Mouse (Mus musculus) hindbrain, postnatal 0 days (tissue): ENCODE data around the gene Anp32b. TPM values are rescaled to one million over a fixed set of nuclear protein-coding genes. Genes with fewer than 3 reads are reported as not detected.
A peak's percentile ranks its signal among the peaks of the same experiment; 100 is the strongest.

Experiments
- ATAC-seq: fragments of 200-750 bp; cut with Nextera tagmentation; 2 replicates; pipeline ENCODE4 v1.8.0; 2017; ENCODE audit warnings: mild to moderate bottlenecking, moderate TSS enrichment, moderate library complexity
- DNase-seq: peaks from one replicate; pipeline ENCODE4 v3.0.0-alpha.2; 2015; ENCODE audit warnings: low spot score
- H3K27ac ChIP-seq: fragments of 300-500 bp; sonication (generic); 2 replicates; pipeline ENCODE4 v1.5.1; 2014; ENCODE audit warnings: mild to moderate bottlenecking
- H3K27me3 ChIP-seq: fragments of 300-500 bp; sonication (generic); 2 replicates; pipeline ENCODE4 v1.6.1; 2014; ENCODE audit warnings: low read length, mixed read lengths; ENCODE audit not compliant: insufficient read depth
- H3K36me3 ChIP-seq: fragments of 300-500 bp; sonication (generic); 2 replicates; pipeline ENCODE4 v1.6.1; 2014; ENCODE audit warnings: low read length, mixed read lengths; ENCODE audit not compliant: insufficient read depth
- H3K4me1 ChIP-seq: fragments of 300-500 bp; sonication (generic); 2 replicates; pipeline ENCODE4 v1.6.1; 2014; ENCODE audit warnings: antibody characterized with exemption, low read length, mixed read lengths; ENCODE audit not compliant: insufficient read depth
- H3K4me2 ChIP-seq: fragments of 300-500 bp; sonication (generic); 2 replicates; pipeline ENCODE4 v1.6.1; 2014; ENCODE audit warnings: low read depth, mild to moderate bottlenecking, low read length, moderate library complexity, mixed read lengths
- H3K4me3 ChIP-seq: fragments of 300-500 bp; sonication (generic); 2 replicates; pipeline ENCODE4 v1.5.1; 2014; ENCODE audit warnings: low read length
- H3K9ac ChIP-seq: fragments of 300-500 bp; sonication (generic); replicated peaks from 2 replicates; pipeline ENCODE4 v1.6.1; 2014; ENCODE audit warnings: mild to moderate bottlenecking, low read length, moderate library complexity, mixed read lengths
- H3K9me3 ChIP-seq: fragments of 300-500 bp; sonication (generic); 2 replicates; pipeline ENCODE4 v1.6.1; 2016; ENCODE audit warnings: low read length, mixed read lengths
- CTCF ChIP-seq: IDR thresholded peaks from 2 replicates; pipeline ENCODE4 v1.5.1; 2016; ENCODE audit warnings: antibody characterized with exemption, control low read depth, low read depth
- WGBS: fragments of 180-500 bp; shearing (Covaris S2); extraction: QIAGEN DNeasy Blood & Tissue Kit; methylation state at CpG from one replicate; pipeline ENCODE4 v1.1.7; 2014; 5-methylcytosine and 5-hydroxymethylcytosine counted together
- polyA plus RNA-seq: library from polyadenylated mRNA; unstranded; fragments of >200 nt; fragmentation: Nextera tagmentation; extraction: Ambion mirVana; gene quantifications from 2 replicates; pipeline ENCODE4 v1.2.1, GENCODE M21; 2015
- total RNA-seq: library from RNA; depleted of rRNA; stranded (reverse); fragments of >200 nt; gene quantifications from 2 replicates; pipeline ENCODE4 v1.2.3, GENCODE M21; 2014

The Anp32b gene
- total and polyA plus RNA-seq, 2 experiments from 2014 or later: 2.3 to 68.7 TPM

GRCm38 (mm10) chr4:46413406-46413805, 37.3 kb upstream of the Anp32b start, which contains the start of gene Hemgn:
Hemgn (minus strand) TSS chr4:46413506.
- H3K4me3 ChIP-seq: no peak within 1 kb of the TSS
- no peak for ATAC-seq
- WGBS: 82% methylated on average over 7 of the region's 7 CpGs
- no peak within 1 kb of the TSS for H3K9ac ChIP-seq
- no peaks in the 10 kb centered on the region for H3K27me3 ChIP-seq
- no peaks in the 10 kb centered on the region for H3K9me3 ChIP-seq
- TF ChIP-seq CTCF: no peak
- H3K27ac ChIP-seq: no peak within 1 kb of the TSS
- H3K4me1 ChIP-seq: no peaks in the 10 kb centered on the region
- H3K36me3 ChIP-seq: no peaks in the 10 kb centered on the region
- no peak for DNase-seq
- no peak within 1 kb of the TSS for H3K4me2 ChIP-seq

DNA sequence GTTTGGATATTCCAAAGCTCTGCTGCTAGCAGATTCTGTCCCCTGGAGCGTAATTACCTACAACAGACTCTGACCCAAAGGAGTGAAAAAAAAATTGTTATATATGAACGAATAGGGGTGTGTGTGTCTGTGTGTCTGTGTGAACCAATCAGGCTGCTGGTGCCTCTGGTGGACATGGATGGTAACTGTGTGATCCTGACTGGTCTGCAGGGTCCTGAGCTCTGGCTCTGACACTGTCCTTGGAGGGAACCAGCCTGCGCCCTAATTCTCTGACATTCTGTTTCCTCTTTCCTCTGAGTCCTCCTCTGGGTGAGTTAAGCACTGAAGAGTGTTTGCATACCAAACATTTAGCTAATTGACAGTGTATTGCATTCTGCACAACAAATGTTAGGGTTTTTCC, 33.2 kb upstream of the Anp32b start:
- H3K4me3 ChIP-seq: no peak overlapping the region
- H3K4me2 ChIP-seq: no peak overlapping the region
- no peak overlapping the region for H3K27ac ChIP-seq
- no peaks in the 10 kb centered on the region for H3K9me3 ChIP-seq
- H3K27me3 ChIP-seq: no peaks in the 10 kb centered on the region
- H3K9ac ChIP-seq: no peak overlapping the region
- DNase-seq (peak; percentile 5), ATAC-seq (peak; percentile 73)
- no peaks in the 10 kb centered on the region for H3K36me3 ChIP-seq
- peak; percentile 59 for TF ChIP-seq CTCF
- 67% methylated on average over 3 of the region's 3 CpGs for WGBS
- H3K4me1 ChIP-seq: no peaks in the 10 kb centered on the region

DNA sequence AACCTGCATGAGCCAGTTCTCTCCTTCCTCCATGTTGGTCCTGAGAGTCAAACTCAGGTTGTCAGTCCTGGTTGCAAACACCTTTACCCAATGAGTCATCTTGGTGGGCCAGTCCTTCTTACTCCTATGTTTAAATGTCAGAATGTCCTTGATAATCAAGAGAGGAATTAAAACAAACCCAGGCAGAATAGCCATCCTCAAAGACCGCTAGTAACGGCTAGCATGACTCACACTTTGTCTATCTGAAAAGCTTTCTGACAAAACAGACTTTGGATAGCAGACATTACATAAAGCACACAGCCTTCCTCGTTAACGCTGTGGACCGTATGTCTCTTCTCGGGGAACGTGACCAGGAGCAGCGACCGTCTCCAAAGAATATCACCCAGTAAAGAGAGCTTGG, 31.9 kb upstream of the Anp32b start:
- no peak for TF ChIP-seq CTCF
- no peaks in the 10 kb centered on the region for H3K36me3 ChIP-seq
- no peaks in the 10 kb centered on the region for H3K27me3 ChIP-seq
- DNase-seq (no peak), ATAC-seq (no peak)
- no peak overlapping the region for H3K9ac ChIP-seq
- no peak overlapping the region for H3K4me2 ChIP-seq
- H3K27ac ChIP-seq: no peak overlapping the region
- WGBS: 90% methylated on average over 9 of the region's 9 CpGs
- no peaks in the 10 kb centered on the region for H3K9me3 ChIP-seq
- no peak overlapping the region for H3K4me3 ChIP-seq
- H3K4me1 ChIP-seq: no peaks in the 10 kb centered on the region

- no peak overlapping the region for H3K9ac ChIP-seq
- TF ChIP-seq CTCF: no peak
- no peaks in the 10 kb centered on the region for H3K27me3 ChIP-seq
These were observed 28.1 kb upstream of the Anp32b start for GRCm38 (mm10) chr4:46422625-46423024.

GRCm38 (mm10) chr4:46428903-46429499, 21.7 kb upstream of the Anp32b start:
- Histone ChIP-seq H3K4me1 (no peaks in the 10 kb centered on the region), H3K9ac (no peak overlapping the region), H3K9me3 (no peaks in the 10 kb centered on the region), H3K36me3 (no peaks in the 10 kb centered on the region), H3K27ac (no peak overlapping the region), H3K27me3 (no peaks in the 10 kb centered on the region), H3K4me3 (no peak overlapping the region), H3K4me2 (no peak overlapping the region)
- DNase-seq (peak; percentile 20), ATAC-seq (no peak)
- TF ChIP-seq CTCF: peak; percentile 23; the same call in 1 of the 2 replicates
- WGBS: 20% methylated on average over 10 of the region's 10 CpGs

More at GRCm38 (mm10) chr4:46422625-46423024, 28.1 kb upstream of the Anp32b start:
- Histone ChIP-seq H3K4me1 (no peaks in the 10 kb centered on the region), H3K4me3 (no peak overlapping the region), H3K36me3 (no peaks in the 10 kb centered on the region), H3K4me2 (no peak overlapping the region), H3K9me3 (no peaks in the 10 kb centered on the region), H3K27ac (no peak overlapping the region)
- DNase-seq (no peak), ATAC-seq (no peak)
- 85% methylated on average over 8 of the region's 8 CpGs for WGBS

- no peak for TF ChIP-seq CTCF
- Histone ChIP-seq H3K4me2 (no peak overlapping the region), H3K9me3 (no peaks in the 10 kb centered on the region), H3K27ac (no peak overlapping the region), H3K4me3 (no peak overlapping the region), H3K27me3 (no peaks in the 10 kb centered on the region), H3K9ac (no peak overlapping the region), H3K4me1 (no peaks in the 10 kb centered on the region), H3K36me3 (no peaks in the 10 kb centered on the region)
- 89% methylated on average over 12 of the region's 12 CpGs for WGBS
- DNase-seq (no peak), ATAC-seq (no peak)
These were observed 18.2 kb upstream of the Anp32b start for GRCm38 (mm10) chr4:46432339-46433036.

DNA sequence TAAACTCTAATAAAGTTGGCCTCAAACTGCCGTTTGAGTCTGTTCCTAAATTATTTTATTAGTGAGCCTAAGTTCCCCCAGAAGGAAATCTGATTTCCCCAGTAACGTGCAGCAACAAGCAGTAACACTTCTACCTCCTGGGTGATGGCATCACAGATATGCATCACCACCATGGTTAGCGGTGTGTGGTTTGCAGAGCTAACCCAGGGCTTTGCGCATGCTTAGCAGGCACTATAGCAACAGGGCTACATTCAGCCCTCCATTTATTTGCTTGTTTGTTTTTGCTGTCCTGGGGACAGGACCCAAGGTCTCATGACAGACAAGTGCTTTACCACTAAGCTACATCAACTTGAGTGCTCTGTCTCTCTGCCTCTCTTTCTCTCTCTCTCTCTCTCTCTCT, 8.2 kb upstream of the Anp32b start:
- WGBS: 56% methylated on average over 4 of the region's 4 CpGs

More for the DNA sequence above, 8.2 kb upstream of the Anp32b start:
- no peak overlapping the region for H3K4me2 ChIP-seq
- H3K9me3 ChIP-seq: no peaks in the 10 kb centered on the region
- H3K27me3 ChIP-seq: no peaks in the 10 kb centered on the region
- no peak for TF ChIP-seq CTCF
- H3K36me3 ChIP-seq: no peaks in the 10 kb centered on the region
- no peak overlapping the region for H3K4me3 ChIP-seq
- DNase-seq: no peak
- H3K4me1 ChIP-seq: no peaks in the 10 kb centered on the region
- ATAC-seq: no peak
- H3K27ac ChIP-seq: no peak overlapping the region
- H3K9ac ChIP-seq: no peak overlapping the region
